Mouse (Mus musculus) lung, postnatal 14 days (tissue): ENCODE results near the gene Apof.
A peak's percentile ranks its signal among the peaks of the same experiment; 100 is the strongest.

Experiments
- DNase-seq: peaks from one replicate; pipeline ENCODE4 v3.0.0; 2021

Gene Apof

DNA sequence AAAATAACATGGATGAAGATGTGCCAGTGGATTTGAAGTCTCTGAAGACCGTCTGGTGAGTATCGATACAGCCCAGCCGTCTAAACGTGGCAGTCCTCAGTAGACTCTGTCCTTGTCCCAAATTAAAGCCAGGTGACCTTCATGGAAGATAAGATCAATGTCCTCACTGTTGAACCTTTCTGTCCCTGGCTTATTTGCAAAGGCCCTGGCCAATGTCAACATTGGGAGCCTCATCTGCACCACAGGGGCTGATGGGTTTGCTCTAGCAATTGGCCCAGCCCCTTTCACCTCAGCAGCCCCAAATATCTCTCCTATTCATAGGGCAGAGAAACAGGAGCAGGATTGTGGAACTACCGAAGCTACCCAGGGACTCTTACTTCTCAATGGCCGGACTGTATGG is at the start of gene Apof:
Gene Apof, plus strand, starts transcription at position 301 of the 400 bp plus-strand sequence.
- DNase-seq: no peak

GRCm38 (mm10) chr10:128221533-128222286 is 46.8 kb upstream of the Apof start:
- DNase-seq: peak; percentile 6

- DNase-seq: no peak
Measured at GRCm38 (mm10) chr10:128225064-128225463, 43.4 kb upstream of the Apof start.

DNA sequence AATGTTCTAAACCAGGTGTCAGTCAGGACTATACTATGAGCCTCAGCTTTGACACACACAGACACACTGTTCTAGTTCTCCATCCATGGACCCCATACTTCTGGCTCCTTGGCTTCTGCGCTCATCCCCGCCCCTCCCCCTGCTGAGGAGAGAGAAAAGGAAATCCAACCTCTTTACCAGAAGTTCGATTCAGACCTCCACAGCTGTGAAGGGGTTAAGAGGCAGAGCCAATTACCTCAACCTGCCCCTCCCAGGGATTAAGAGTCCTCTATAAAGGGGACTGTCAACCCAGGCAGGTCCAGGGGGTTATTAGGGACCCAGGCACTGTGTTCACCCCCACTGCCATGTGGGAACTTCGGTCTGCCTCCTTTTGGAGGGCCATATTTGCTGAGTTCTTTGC is 42.9 kb upstream of the Apof start, which contains the start of gene Mip:
Gene Mip, plus strand, starts transcription at position 301 of the 400 bp plus-strand sequence.
- DNase-seq: no peak

DNA sequence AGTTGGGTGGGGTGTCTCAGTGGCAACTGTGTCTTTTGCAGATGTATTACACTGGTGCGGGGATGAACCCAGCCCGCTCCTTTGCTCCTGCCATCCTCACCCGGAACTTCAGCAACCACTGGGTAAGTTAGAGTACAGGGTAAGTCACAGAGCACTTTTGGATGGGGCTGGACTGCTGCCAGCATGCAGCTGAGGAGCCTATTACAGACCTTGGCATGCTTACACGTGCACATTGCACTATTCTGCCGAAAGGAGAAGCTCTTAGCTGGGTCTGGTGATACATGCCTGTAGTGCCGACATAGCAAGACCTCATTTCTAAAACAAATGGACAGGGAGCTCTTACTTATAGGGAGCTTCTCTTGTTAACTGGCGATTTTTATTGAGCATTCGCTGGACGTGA is 40.9 kb upstream of the Apof start:
- DNase-seq: no peak

DNA sequence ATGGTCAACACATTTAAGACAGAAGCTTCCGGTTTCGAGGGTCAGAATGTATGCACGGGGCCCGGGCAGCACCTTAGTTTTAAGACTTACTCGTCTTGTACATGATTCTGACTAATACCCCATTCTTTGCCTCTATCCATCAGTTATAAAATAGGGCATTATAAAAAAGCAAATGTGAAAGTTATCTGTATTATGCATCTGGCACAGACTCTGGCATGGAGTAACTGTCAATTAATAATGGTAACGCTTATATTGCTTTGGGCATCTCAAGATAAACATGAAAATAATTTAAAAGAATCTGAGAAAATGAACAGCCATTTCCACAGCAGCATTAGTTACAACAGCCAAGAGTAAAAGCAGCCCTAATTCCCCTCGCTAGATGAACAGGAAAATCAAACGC is 40.5 kb upstream of the Apof start:
- DNase-seq: no peak

DNA sequence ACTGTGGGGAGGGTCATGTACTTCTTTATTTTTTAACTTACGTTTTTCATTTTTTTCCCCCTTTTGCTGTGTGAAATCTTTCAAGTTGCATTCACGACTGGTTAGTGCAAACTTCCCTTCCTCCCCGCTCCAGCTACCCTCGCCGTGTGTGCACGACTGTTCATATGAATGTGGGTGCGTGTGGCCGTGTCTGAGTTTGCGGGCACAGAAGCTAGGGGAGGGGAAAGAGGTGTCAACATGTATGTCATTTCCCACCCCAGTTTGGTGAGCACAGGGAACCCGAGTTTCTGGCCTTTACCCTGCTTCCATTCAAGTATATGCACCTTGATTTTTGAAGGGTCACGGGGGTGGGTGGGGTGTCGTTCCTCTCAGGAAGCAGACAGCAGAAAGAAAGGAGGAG is 37.9 kb upstream of the Apof start:
- no peak for DNase-seq

DNA sequence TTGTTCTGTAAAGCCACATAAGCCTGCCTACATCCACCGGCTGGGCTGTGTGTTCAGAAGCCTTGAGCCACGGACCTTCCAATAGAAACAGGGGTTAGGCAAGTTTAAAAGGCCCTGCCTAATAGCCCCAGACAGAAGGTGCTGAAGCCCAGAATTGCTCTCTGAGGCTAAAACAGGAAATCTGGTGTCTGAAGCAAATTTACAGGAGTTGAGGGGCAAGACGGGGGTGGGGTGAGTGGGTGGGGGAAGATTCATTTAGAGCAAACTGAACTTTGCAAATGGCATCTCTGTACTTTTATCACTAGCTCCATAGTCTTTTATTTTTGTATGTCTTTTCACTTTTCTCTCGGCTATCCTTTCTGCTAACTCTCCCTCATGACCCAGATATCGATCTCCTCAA is 37.3 kb upstream of the Apof start:
- DNase-seq: no peak

- DNase-seq: peak; percentile 88
Measured at GRCm38 (mm10) chr10:128231697-128232419, 36.6 kb upstream of the Apof start, which contains the start of gene Timeless. TSS of gene Timeless (plus strand) at chr10:128232065.

GRCm38 (mm10) chr10:128232420-128232985 is 36.0 kb upstream of the Apof start:
- DNase-seq: peak; percentile 67

DNA sequence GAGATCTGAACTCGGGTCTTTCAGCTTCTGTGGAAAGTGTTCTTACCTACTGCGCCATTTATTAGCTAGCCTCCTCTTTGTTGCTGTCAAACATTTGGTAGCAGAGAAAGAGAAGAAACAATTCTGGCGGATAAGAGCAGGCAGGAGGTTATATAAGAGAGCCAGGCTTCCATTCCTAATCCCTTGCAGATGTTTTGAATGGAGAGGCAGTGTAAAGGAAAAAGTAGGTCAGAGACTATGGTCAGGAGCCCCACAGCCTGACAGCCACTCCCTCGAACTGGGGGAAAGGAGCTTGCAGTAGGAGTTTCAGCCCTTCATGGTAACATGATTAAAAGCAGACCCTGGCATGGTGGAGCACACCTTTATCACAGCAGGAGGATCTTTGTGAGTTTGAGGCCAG is 32.1 kb upstream of the Apof start:
- DNase-seq: no peak

- no peak for DNase-seq
Measured at GRCm38 (mm10) chr10:128237807-128238480, 30.5 kb upstream of the Apof start.

- no peak for DNase-seq
Measured at GRCm38 (mm10) chr10:128239140-128239539, 29.3 kb upstream of the Apof start.

DNA sequence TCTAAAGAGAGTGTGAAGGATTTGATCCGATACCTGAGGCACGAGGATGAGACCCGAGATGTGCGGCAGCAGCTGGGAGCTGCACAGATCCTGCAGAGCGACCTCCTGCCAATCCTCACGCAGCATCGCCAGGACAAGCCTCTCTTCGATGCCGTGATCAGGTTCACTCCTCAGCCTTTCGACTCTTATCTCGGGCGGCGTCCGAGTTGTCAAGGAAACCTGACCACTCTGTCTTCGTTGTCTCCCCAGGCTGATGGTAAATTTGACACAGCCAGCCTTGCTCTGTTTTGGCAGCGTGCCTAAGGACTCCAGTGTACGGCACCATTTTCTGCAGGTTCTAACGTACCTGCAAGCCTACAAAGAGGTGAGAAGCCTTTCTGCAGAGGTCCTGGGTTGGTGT is 28.3 kb upstream of the Apof start:
- no peak for DNase-seq

- no peak for DNase-seq
Measured at GRCm38 (mm10) chr10:128243252-128243651, 25.2 kb upstream of the Apof start.

DNA sequence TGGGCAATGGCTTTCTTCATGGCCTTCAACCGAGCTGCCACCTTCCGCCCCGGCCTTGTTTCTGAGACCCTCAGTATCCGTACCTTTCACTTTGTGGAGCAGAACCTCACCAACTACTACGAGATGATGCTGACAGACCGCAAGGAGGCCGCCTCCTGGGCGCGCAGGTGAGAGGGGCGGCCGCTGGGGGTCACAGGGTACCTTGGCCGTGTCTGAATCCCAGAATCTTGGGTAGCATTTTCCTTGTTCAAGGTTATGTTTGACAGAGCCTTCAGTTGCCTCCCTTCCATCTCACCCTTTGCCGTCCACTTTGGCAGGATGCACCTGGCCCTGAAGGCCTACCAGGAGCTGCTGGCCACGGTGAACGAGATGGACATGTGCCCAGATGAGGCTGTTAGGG is 24.4 kb upstream of the Apof start:
- DNase-seq: no peak

DNA sequence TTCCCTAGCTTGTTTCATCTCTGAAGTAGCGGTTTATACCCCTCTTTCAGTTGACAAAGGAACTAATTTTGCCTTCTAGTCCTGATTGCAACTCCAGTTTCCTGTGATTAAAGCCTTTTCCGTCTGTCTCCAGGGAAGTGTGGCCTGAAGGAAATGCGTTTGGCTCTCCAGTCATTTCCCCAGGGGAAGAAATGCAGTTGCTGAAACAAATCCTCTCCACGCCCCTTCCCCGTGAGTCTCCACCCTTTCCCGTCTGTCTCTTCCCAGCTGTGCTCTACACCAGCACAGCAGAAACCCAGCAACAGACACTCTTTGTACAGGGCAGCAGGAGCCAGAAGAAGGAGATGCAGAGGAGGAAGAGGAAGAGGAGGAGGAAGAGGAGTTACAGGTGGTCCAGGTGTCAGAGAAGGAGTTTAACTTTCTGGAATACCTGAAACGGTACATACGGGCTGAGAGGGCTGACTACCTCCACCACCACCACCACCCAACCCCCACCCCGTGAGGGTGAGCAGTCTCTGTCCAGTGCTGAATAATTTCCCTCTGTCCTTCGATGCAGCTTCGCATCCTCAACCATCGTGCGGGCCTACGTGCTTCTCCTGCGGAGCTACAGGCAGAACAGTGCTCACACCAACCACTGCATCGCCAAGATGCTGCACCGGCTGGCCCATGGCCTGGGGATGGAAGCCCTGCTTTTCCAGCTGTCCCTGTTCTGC is 21.3 kb upstream of the Apof start:
- DNase-seq: peak; percentile 36

- DNase-seq: no peak
Measured at GRCm38 (mm10) chr10:128250565-128250964, 17.9 kb upstream of the Apof start.

DNA sequence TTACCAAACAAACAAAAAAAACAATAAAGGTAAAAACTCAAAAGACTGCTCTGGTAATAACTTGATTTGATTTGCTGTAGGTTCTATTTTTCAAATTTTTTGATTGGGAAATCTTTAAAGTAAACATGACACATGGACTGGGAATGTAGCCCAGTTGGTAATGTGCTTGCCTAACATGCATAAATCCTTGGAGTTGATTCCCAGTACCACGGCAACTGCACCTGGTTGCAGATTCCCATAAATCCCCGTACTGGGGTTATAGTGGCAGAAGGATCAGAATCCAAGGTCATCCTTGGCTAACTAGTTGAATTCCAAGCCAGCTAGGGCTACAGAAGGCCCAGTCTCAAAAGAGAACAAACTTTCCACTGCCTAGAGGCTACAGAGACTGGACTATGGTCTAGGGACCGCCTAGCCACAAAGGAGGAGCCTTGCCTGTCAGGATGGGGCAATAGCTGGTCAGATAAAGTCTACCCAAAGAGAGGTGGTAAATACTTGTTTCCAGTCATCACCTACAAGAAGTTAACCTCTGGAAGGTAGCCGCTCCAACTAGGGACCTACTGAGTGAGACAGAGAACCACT is 14.7 kb upstream of the Apof start, which contains the start of gene Apon:
Gene Apon, plus strand, starts transcription at position 420 of the 579 bp plus-strand sequence.
- no peak for DNase-seq

- DNase-seq: no peak
Measured at GRCm38 (mm10) chr10:128255925-128256324, 12.5 kb upstream of the Apof start.

- DNase-seq: no peak
Measured at GRCm38 (mm10) chr10:128256328-128256727, 12.1 kb upstream of the Apof start.

DNA sequence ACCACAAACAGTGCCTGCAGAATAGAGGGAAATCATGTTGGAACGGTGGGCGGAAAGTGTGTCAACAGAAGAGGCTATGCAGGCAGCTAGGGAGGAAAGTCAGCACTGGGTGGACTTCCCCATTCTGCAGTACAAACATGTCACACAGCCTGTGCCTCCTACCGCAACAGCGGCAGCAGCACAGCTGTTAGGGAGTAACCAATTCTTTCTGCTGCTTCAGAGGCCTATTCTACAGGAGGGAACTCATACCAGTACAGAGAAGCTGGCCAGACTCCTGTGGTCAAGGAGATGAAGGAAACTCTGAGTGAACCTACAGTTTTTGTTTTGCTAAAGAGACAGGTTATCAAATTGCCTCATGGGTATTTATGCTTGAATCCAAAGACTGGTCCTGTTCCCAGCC is 9.5 kb upstream of the Apof start:
- DNase-seq: no peak
